Mouse (Mus musculus): ENCODE measurements around the gene Adh6a.

Adh6a gene

DNA sequence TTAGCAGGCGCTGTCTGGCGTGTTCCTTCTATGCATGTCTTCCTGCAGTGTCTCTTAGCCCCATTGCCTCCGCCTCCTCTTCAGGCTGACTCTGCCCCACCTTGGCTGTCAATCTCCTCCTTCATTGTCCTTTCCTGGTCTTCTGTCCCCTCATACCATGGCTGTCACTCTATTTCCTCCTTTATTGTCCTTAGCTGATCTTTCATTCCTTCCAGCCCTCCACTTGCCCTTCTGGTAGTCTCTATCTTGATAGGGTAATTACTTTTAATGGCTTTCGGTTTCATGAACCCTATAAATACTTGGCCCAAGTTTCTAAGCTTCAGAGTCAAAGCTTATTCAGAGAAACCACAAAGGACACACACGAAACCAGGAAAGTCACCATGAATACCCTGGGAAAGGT, at the start of gene Adh6a:
TSS of gene Adh6a (plus strand) at position 322 of the 400 bp plus-strand sequence.
- DNase-seq (ENCODE audit: low spot score in 2 of 2), result no peak

DNA sequence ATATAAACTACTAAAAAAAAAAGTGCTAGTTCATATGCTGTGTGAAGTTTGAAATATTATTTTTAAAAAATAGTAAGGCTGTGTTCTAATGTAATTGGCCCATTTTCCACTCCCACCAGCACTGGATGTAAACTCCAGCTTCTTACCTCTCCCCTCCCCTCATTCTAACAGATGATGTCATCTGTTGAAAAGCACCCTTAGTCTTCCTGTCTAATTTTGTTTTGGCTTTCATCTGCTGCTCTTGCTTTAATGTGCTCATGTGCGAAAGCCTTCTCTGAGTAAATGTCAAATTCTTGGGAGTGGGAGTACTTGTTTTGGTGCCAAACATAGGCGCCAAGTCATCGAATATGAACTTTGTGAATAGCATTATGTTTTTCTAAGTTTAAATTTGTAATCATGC, 48.4 kb upstream of the Adh6a start:
- DNase-seq (ENCODE audit: low spot score in 2 of 2), result no peak

DNA sequence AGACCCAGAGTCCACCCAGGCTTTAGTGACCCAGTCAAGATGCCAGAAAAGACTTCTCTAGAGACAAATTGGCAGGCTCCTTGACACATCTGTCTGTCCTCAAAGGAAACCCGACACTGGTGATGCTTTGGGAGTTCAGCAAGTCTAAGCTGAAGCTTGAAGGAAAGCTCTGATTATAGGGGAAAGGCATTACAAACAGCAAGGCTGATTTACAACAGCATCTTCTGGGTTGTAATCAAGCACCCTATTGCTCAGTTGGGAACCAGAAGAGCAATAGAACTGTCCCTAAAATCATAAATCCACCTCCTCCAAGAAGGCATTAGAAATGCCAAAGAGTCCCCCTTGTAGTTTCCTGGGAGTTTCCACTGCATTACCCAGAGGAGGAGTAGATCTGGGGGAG, 42.6 kb upstream of the Adh6a start:
- no peak for DNase-seq (ENCODE audit: low spot score in 2 of 2)

DNA sequence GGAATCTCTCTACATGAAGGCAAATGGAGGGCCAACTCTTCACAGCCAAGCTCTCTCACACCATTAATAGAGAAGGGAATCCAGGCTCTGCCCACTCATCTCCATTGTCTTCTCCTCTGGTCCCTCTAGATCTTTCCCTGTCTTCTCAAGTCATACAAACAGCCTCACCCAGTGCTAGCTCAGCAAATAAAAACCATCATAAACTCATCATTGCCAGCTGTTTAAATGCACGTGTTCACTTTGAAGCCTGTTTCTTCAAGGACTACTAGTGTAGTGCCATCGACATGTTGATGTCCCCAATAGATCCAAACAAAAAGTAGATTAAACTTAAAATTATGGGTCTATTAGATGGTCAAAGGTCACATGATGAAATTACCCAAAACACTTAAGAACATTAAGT, 41.8 kb upstream of the Adh6a start:
- DNase-seq (ENCODE audit: low spot score in 2 of 2), result no peak

DNA sequence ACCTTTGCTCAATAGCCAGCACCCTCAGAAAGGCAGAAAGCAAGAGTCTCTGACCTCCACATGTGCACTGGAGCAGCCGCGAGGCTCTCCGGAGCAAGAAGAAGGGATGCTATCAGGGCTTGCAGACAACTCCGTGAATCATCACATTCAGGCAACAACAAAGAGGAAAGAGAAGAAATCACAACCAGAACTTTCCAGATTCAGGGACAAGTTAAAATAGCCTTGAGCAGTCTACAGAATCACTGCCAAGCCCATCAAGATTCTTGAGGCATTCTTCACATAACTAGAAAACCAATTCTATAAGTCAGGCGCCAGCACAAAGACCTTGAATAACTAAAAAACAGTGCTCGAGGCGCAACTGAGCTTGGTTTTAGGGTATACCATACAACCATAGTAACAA, 40.0 kb upstream of the Adh6a start:
- no peak for DNase-seq (ENCODE audit: low spot score in 2 of 2)

DNA sequence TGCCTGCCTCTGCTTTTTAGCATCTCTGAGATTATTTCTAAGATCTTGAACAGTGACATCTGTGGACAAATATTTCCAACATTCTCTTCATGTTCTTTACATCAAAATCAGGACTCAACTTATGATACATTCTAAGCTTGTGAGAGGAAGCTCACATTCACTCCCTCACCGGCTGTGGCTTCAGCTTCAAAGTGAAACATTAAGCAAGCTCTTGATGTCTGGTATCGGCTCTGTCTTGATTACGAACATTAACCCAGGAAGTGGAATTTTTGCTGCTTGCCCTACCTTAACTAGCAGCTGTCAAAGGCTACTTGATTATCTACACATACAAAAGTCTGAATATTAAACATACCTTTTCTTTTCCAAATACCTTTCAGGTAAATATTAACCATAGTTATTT, 38.0 kb upstream of the Adh6a start:
- no peak for DNase-seq (ENCODE audit: low spot score in 2 of 2)

DNA sequence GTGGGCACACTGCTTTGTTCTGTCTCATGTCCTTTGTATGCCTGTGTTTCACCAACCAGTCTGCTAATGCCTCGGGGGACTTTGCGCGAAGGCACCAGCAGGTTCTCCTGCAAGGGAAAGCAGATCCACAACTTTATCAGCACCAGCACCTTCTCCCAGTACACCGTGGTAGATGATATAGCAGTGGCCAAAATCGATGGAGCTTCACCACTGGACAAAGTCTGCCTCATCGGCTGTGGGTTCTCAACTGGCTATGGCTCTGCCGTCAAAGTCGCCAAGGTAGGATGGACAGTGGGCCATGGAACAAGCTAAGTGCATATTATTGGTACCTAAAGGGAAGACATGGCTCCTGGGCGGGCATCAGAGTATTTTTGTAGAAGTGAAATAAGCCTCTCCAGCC, 30.5 kb upstream of the Adh6a start:
- DNase-seq (ENCODE audit: low spot score in 2 of 2), result no peak

DNA sequence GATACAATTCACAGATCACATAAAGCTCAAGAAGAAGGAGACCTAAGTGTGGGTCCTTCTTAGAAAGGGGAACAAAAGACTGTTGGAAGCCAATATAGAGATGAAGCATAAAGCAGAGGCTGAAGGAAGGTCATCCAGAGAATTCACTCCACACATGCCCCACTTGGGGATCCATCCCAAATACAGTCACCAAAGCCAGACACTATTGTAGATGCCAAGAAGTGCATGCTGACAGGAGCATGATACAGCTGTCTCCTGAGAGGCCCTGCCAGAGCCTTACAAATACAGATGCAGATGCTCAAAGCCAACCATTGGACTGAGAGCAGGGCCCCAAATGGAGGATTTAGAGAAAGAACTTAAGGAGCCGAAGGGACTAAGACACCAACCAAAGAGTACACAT, 29.3 kb upstream of the Adh6a start:
- no peak for DNase-seq (ENCODE audit: low spot score in 2 of 2)

DNA sequence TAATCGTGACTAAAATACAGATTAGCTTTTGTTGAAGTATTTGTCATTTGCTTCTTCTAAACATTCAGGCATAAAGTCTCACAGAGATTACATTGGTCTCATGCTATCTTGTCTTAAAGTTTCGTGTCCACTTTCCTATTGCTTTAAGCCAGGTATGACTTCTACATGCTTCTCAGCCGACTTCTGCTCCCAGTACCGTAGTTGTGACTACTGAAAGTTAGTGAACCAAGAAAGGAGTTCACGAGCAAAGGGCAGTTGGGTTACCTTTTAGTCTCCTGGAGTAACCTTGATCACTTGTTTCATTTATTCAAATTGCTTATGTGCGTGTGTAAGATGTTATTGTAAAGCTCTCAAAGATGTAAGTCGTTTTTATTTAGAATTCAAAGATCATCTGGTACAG, 27.1 kb upstream of the Adh6a start:
- DNase-seq (ENCODE audit: low spot score in 2 of 2), result no peak

DNA sequence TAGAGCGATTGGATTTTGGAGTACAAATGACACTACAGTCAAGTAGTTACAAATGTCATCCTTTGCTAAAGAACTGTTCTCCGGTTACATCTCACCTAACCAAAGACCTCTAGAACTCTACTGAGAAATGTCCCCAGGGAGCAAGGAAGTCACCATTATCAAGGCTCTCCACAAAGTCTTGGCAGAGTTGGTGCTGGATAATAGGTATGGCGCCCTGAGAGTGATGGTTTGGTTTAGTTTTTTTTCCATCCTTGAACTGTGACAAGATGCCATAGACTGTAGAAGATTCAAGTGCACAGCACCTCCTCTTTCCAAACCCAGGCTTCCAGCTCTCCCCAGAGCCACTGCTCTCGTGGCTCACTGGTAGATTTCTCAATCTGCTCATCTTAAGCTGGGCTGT, 25.4 kb upstream of the Adh6a start:
- no peak for DNase-seq (ENCODE audit: low spot score in 2 of 2)

DNA sequence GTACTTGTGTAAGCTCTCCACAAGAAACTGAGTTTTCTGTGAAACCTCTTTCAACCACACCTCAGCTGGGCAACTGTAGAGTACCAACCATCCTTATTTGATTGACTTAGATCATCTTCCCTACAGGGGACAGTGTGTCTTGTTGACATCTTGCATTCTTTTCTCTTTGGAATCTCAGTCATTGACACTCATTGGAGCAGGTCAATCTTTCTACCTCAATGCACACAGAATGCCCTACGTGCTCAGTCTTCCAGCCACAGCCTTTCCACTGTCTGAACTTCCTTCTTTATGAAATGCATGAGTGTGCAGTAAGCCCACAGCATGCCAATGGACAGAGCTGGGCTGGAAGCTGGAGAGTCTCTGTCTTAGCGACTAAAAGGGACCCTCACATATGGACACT, 22.4 kb upstream of the Adh6a start:
- no peak for DNase-seq (ENCODE audit: low spot score in 2 of 2)

DNA sequence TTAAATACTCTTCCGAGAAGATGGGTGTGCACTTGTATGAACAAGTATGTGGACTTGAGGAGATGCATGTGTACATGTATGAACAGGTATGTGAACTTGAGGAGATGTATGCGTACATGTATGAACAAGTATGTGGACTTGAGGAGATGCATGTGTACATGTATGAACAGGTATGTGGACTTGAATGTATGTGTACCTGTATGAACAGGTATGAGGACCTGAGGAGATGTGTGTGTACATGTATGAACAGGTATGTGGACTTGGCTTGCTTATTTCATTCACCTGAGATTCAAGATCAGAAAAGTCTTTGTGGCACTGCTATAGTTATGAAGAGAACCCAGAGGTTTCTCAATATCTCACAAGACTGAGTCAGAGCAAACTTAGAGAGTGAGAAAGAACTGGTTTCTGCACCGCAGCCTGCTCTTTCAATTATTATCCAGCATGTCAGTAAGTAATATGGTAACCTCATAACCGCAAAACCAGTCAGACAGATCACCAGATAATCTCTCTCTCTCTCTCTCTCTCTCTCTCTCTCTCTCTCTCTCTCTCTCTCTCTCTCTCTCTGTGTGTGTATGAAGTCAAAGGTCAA, 21.5 kb upstream of the Adh6a start:
- DNase-seq (ENCODE audit: low spot score in 2 of 2), result no peak

DNA sequence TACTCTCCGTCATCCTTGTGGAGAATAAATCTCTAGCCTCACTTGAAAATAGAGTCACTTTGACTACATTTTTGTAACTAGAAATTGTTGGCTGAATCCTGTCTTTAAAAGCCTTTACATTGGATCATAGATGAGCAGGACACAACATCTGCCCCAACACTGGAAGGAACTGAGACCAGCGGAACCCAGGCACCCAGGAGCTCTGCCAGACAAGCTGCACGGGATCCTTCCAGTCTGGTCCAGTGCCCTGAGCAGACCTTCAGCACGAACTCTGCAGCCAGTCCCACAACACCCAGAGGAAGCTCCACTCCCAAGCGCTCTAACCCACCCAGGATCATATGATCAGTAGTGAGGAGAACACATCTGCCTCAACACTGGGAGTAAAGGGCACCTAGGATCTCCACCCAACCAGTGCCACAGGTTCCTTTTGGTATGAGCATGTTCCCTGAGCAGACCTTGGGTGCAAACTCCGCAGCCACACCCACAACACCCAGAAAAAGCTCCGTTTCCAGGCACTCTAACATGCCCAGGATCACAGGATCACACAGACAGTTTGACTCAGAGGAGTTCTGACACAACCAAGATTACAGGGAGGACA, 19.7 kb upstream of the Adh6a start:
- DNase-seq (ENCODE audit: low spot score in 2 of 2), result no peak

DNA sequence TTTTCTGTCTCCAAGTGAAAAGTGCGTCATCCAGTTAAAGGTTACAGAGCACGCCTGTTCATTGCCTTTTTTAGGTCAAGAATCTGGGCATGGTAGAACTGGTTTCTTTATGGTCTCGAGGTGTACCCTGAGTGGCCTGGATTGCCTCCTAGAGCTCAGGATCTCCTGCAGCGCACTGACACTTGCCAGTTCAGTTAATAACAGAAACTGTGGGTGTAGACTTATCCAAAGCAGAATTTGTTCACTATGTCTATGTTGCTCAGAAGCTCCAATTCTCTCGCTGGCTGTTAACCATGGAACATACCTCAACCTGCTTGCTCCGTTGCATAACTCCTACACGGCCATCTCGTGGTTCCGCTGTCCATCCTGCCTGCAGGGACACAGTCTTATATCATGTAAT, 13.0 kb upstream of the Adh6a start:
- no peak for DNase-seq (ENCODE audit: low spot score in 2 of 2)

DNA sequence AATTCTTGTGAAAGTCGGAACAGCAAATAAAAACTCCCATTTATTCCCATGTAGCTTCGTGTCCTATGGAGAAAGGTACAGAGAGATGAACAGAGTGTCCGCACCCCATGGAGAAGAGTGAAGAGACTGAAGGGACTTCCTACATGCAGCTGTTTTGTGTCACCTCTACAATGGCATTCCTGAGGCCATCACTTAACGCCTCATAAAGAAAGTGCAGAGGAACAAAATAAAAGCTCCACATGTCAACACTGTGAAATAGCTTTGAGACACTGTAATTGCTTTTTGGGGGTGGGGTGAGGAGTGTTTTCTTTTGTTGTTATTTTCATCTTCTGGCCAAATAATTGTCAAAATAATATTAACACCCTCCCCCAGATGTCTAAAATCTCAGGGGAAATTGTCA, 10.4 kb upstream of the Adh6a start:
- no peak for DNase-seq (ENCODE audit: low spot score in 2 of 2)

DNA sequence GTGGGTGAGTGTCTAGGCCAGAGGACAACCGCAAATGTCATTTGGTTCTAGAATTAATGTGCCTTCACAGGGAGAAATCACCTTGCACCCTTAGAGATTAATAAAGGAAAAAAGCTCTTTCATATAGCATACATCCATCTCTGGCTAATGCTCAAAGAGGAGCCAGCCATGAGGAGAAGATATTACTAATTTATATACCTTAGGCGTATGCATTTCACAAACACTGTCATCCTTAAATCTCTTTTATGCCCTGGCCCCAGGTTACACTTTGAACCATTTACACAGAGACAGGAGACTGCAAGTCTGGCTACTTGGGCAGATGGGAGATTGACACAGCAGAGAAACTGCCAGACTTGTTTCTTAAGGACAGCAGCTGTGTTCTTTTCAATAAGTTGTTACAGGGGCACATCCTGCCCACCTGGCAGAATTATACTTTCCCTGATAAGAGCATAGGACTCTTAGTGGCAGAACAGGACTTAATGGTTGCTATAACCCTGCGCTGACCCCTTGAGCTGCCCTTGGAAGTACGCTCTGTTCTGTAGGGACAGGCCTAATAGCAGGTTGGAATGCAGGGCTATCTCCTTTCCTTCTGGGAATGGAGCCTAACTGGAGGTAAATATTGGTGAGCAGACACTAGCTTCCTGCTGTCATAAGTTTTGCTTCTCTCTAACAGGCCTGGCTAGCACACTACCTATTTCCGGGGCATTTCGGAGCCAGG, 9.2 kb upstream of the Adh6a start:
- no peak for DNase-seq (ENCODE audit: low spot score in 2 of 2)

DNA sequence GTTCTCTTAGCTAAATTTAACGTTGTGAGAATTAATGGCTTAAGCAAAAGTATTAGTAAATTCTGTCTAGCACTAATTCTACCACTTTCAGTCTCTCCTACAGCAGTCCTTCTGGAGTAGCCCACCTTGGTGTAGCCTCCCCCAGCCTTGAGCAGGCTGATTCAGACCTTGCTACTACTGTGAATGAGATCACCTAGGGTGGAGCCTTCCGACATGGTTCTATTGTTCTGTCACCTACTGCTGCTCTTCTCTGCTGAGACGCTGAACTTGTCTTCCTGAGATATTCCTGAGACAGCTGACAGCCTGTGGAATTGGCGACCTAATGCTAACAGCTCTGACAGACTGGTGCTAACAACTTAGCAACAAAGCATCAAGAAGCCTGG, 8.6 kb upstream of the Adh6a start:
- no peak for DNase-seq (ENCODE audit: low spot score in 2 of 2)

DNA sequence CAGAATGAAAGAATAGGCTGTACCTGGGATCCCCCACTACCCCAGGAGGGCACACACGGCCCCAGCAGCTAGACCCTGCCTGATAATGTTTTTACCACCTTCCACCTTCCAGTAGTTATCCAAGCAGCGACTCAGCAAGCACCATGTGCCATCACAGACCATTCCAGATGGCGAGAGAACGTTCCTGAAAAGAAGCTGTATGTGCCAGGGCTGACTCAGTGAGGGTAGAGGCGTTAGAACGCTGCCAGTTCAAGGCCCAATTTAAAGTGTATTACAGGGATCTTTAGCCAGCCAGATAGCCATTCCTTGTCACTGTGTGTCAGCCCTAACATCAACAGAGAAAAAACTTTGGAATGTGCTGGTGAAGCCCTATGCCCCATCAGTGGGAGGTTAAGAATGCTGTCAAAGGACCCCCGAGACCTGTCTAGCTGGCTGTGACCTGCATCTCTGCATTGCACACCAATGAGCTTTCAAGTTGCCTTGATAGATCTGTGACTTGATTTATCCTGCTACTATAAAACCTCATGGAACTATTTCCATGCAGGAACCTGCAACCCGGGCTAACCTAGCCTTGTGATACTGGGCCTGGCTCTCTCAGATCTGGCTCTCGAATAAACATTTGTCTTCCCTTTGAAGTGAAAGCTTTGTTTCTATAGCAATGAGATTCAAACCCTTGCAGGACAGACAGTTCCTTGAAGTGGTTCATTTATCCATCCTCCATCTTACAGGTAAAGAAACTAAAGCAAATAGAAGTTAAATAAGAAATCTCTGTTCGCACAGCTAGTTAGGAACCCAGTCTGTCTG, 7.4 kb upstream of the Adh6a start:
- DNase-seq (ENCODE audit: low spot score in 2 of 2), result no peak

DNA sequence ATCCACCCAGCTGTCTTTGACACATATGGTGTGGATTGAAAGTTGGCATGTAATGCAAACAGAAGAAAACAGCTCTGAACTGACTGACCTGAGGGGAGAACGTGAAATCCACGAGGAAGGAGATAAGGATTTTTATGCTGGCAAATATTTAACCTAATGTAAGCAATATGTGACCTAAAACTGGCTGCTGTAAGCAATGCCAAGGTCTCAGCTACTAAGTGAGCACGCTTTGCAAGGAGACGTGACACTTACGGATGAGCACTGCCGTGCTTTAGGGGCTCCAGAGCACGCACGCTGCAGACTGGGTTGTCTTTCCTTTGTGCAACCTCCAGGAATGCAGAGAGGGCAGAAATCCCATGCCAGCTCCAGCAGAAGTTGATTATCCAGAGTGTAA, 6.8 kb upstream of the Adh6a start:
- DNase-seq (ENCODE audit: low spot score in 2 of 2), result no peak

DNA sequence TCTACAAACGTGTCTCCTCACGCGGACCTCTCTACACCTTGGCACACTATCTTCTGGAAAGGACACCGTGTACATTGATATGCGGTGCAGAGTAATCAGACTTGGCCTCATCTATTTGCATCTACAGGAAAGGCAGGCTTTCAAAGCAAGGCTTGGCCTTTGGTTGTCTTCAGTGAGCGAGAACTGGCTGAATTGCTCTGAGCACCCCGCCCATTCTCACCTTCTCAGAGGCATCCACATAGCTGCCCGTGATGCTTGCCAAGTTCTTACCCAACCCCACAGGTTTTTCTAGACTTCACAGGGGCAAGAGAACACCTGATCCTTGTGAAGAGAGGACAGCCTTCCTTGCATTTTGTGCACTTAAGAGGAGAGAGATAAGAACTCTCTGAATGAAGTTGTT, 3.2 kb upstream of the Adh6a start:
- DNase-seq (ENCODE audit: low spot score in 2 of 2), result no peak

DNA sequence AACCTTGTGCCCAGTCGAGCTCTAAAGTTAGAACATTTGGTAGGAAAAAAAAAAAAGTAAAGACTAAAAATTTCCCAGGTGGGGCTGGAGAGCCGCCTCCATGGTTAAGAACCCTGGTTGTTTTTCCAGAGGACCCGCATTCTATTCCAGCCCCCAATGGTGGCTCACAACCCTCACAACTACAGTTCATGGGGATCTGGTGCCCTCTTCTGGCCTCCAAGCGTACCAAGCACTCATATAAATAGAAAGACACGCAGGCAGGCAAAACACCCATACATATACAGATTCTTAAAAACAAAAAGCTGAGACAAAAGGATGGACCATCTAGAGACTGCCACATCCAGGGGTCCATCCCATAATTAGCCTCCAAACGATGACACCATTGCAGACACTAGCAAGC, 2.1 kb upstream of the Adh6a start:
- DNase-seq (ENCODE audit: low spot score in 2 of 2), result no peak

DNA sequence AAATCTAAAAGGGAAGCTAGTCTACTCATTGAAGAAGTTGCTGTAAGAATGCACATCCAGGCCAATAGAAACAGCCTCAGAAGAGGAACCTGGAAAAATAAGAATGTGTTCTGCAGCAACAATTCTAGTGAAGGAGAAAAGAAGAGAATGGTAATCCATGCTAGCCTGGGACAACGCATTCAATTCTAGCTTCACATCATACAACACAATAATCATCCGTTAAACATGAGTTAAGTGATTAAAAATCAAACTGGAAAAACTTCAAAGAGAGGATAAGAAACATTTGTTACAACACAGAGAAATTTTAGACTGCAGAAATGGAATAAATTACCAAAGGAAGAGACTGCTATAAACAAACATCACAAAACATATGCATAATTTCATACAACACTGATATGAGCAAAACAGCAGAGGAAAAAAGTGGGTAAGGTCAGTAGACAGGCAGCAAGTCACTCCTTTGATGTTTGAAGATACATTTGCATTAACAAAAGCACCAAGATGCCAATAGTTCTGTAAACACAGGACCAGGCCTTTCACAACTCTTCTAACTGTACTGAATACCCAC, 3.9 kb downstream of the Adh6a start:
- no peak for DNase-seq (ENCODE audit: low spot score in 2 of 2)

DNA sequence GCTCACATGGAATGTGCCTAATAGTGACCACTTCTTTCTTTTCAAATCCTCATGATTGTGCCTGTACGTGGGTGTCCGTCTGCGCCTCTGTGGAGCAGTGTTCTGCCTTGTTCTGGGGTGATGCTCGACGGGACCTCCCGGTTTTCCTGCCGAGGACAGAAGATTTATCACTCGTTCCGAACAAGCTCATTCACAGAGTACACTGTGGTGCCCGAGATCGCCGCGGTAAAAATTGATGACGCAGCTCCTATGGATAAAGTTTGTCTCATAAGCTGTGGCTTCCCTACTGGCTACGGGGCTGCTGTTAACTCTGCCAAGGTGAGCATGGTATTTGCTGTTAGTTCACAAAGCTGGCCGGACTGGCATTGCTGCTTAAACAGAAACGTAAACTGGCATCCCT, 11.9 kb downstream of the Adh6a start:
- DNase-seq (ENCODE audit: low spot score in 2 of 2), result no peak
